Mouse (Mus musculus) B cell, adult 2 months (primary cell): Measurements from ENCODE around the gene Celsr3.
A peak's percentile ranks its signal among the peaks of the same experiment; 100 is the strongest.

ENCODE experiments used
- DNase-seq, 2 experiments: peaks; one replicate each; pipeline ENCODE4 v3.0.0; 2022

The Celsr3 gene

GRCm38 (mm10) chr9:108807674-108808073 is 18.4 kb upstream of the Celsr3 start:
- no peak for DNase-seq

- DNase-seq: peak; percentile 98
Observed at GRCm38 (mm10) chr9:108808163-108808665, 17.9 kb upstream of the Celsr3 start, which contains the start of gene Nckipsd. Nckipsd (plus strand) TSS chr9:108808368.

- DNase-seq: peak; percentile 17 to 19
Observed at GRCm38 (mm10) chr9:108809188-108809587, 16.9 kb upstream of the Celsr3 start.

GRCm38 (mm10) chr9:108809723-108810122 is 16.4 kb upstream of the Celsr3 start:
- DNase-seq: peak; percentile 39 to 41

GRCm38 (mm10) chr9:108810516-108810915 is 15.6 kb upstream of the Celsr3 start:
- no peak for DNase-seq

- no peak for DNase-seq
Observed at GRCm38 (mm10) chr9:108815557-108815956, 10.6 kb upstream of the Celsr3 start.

- peak; percentile 55 to 57 for DNase-seq
Observed at GRCm38 (mm10) chr9:108819495-108819894, 6.6 kb upstream of the Celsr3 start.

GRCm38 (mm10) chr9:108820077-108820476 is 6.0 kb upstream of the Celsr3 start:
- no peak for DNase-seq

- no peak for DNase-seq
Observed at GRCm38 (mm10) chr9:108824144-108824685, 1.9 kb upstream of the Celsr3 start.

- no peak for DNase-seq
Observed at GRCm38 (mm10) chr9:108824755-108825413, 1.2 kb upstream of the Celsr3 start.

GRCm38 (mm10) chr9:108826700-108827340 is 700 bp downstream of the Celsr3 start:
- DNase-seq: peak; percentile 83 to 86

GRCm38 (mm10) chr9:108827454-108827853 is 1.3 kb downstream of the Celsr3 start:
- no peak for DNase-seq

- DNase-seq: no peak
Observed at GRCm38 (mm10) chr9:108827906-108828305, 1.8 kb downstream of the Celsr3 start.

GRCm38 (mm10) chr9:108831637-108832036 is 5.5 kb downstream of the Celsr3 start:
- DNase-seq: peak; percentile 12 to 23

GRCm38 (mm10) chr9:108832390-108833108 is 6.4 kb downstream of the Celsr3 start:
- DNase-seq: peak; percentile 87 to 91

GRCm38 (mm10) chr9:108842989-108843388 is 16.9 kb downstream of the Celsr3 start:
- DNase-seq: no peak

GRCm38 (mm10) chr9:108845390-108845789 is 19.3 kb downstream of the Celsr3 start:
- no peak for DNase-seq

- DNase-seq: no peak
Observed at GRCm38 (mm10) chr9:108847374-108847773, 21.3 kb downstream of the Celsr3 start.

- no peak for DNase-seq
Observed at GRCm38 (mm10) chr9:108848419-108848818, 22.3 kb downstream of the Celsr3 start.

- no peak for DNase-seq
Observed at GRCm38 (mm10) chr9:108852976-108853375, 26.9 kb downstream of the Celsr3 start, which contains the start of gene Slc26a6. Slc26a6 (plus strand) TSS chr9:108853283.

- DNase-seq: peak; percentile 89 to 92
Observed at GRCm38 (mm10) chr9:108853635-108854240, 27.6 kb downstream of the Celsr3 start.

GRCm38 (mm10) chr9:108854241-108854696 is 28.1 kb downstream of the Celsr3 start:
- DNase-seq: peak; percentile 87 to 88

- no peak for DNase-seq
Observed at GRCm38 (mm10) chr9:108855335-108855734, 29.2 kb downstream of the Celsr3 start.
